Mouse (Mus musculus): ENCODE results near the gene Fam45a. TPM values are rescaled to one million over a fixed set of nuclear protein-coding genes. Genes with fewer than 3 reads are reported as not detected.
A peak's percentile ranks its signal among the peaks of the same experiment; 100 is the strongest.

The Fam45a gene
- total and polyA plus RNA-seq, 2 experiments from 2014 or later = 32.0 to 44.8 TPM

DNA sequence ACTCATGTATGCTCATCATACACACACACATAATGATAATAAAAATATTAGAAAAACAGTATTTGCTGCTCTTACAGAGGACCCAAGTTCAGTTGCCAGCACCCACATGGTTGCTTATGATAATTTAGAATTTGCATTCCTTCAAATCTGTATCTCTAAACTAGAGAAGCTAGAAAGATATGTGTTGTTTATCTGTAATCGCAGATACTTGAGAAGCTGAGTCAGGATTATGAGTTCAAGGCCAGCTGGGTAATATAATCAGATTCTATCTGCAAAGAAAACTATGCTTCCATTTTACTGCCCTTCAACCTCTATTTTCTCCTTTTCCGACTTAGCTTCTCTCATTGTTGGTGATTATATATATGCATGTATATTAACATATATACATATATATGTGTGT lies 14.0 kb upstream of the Fam45a start:
- Histone ChIP-seq H3K4me1 (ENCODE audit: insufficient read depth, low read length) (no peaks in the 10 kb centered on the region), H3K4me2 (ENCODE audit: low read depth, low read length) (no peak overlapping the region), H3K9ac (replicated peaks; ENCODE audit: low read length) (no peak overlapping the region), H3K9me3 (ENCODE audit: low read length) (no peaks in the 10 kb centered on the region), H3K27ac (no peak overlapping the region), H3K4me3 (ENCODE audit: low read length) (no peak overlapping the region), H3K27me3 (ENCODE audit: insufficient read depth, low read length) (no peaks in the 10 kb centered on the region), H3K36me3 (ENCODE audit: insufficient read depth, low read length) (no peaks in the 10 kb centered on the region)
- DNase-seq (ENCODE audit: low spot score) = no peak
- TF ChIP-seq CTCF (IDR thresholded peaks at IDR 0.05; ENCODE audit: low read depth) = no peak
- ATAC-seq = no peak
- WGBS = 91% methylated on average over 2 of the region's 2 CpGs

DNA sequence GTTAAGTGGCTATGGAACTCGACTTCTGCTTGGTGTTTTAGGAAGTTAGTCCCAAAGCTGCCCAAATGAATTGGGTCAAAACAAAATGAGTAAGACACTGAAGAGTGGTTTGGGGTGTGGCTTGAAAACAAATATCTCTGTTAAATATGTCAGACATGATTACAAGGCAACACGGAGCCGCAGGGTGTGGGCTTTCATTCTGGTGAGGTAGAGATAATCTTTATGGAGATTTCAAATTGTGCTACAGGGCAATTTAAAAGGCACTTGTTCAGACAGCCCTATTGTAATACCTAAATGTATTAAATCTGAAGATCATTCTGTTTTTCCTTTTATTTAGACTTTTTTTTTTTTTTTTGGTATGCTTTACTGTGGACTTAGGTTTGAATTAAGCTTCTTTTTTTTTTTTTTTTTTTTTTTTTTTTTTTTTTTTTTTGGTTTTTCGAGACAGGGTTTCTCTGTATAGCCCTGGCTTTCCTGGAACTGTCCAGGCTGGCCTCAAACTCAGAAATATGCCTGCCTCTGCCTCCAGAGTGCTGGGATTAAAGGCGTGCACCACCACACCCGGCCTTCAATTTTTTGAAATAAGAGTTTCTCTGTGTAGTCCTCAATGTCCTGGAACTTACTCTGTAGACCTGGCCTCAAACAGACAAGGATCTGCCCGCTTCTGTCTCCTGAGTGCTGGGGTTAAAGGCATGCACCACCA lies 11.4 kb upstream of the Fam45a start:
- Histone ChIP-seq H3K27ac (no peak overlapping the region), H3K4me2 (ENCODE audit: low read depth, low read length) (no peak overlapping the region), H3K36me3 (ENCODE audit: insufficient read depth, low read length) (no peaks in the 10 kb centered on the region), H3K27me3 (ENCODE audit: insufficient read depth, low read length) (no peaks in the 10 kb centered on the region), H3K4me3 (ENCODE audit: low read length) (no peak overlapping the region), H3K4me1 (ENCODE audit: insufficient read depth, low read length) (no peaks in the 10 kb centered on the region), H3K9me3 (ENCODE audit: low read length) (no peaks in the 10 kb centered on the region), H3K9ac (replicated peaks; ENCODE audit: low read length) (no peak overlapping the region)
- DNase-seq (ENCODE audit: low spot score) = no peak
- TF ChIP-seq CTCF (IDR thresholded peaks at IDR 0.05; ENCODE audit: low read depth) = no peak
- 78% methylated on average over 7 of the region's 7 CpGs for WGBS
- no peak for ATAC-seq

DNA sequence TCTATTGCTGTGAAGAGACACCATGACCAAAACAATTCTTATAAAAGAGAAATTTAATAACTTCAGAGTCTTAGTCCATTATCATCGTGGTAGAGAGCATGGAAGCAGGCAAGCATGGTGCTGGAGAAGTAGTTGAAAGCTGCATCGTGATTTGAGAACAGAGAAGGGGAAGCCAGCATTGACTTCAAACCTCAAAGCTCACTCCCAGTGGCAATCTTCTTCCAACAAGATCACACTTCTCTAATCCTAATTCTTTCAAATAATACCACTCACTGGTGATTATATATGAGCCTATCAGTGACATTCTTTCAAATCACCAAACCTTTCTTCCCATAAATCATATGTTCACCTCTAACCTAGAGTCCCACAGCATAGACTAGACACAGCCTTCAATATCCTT lies 6.5 kb upstream of the Fam45a start:
- no peak for ATAC-seq

DNA sequence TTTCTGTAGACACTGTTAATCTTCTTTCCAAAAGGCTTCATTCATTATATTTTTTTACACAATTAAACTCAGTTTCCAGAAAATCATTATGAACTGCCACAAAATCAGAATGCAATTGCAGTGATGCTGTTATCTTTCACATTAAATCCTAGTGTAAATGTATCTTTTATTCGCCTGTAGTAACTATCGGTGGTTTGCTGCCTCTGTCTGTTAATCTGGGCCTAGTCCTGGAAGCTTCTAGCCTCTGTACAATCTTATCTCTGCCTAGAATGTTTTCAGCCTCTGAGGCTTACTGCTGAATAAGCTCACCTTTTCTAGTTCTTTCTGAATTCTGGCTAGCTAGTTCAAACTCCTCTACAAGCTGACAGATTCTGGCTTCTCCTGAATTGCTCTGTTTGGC lies 1.5 kb upstream of the Fam45a start:
- 95% methylated on average over 2 of the region's 2 CpGs for WGBS
- Histone ChIP-seq H3K27ac (no peak overlapping the region), H3K27me3 (ENCODE audit: insufficient read depth, low read length) (no peaks in the 10 kb centered on the region), H3K4me3 (ENCODE audit: low read length) (no peak overlapping the region), H3K4me1 (ENCODE audit: insufficient read depth, low read length) (peaks cover 4% of the 10 kb centered on the region; the same call in 1 of the 2 replicates), H3K4me2 (ENCODE audit: low read depth, low read length) (no peak overlapping the region), H3K9me3 (ENCODE audit: low read length) (no peaks in the 10 kb centered on the region), H3K36me3 (ENCODE audit: insufficient read depth, low read length) (no peaks in the 10 kb centered on the region), H3K9ac (replicated peaks; ENCODE audit: low read length) (no peak overlapping the region)
- no peak for ATAC-seq
- no peak for TF ChIP-seq CTCF (IDR thresholded peaks at IDR 0.05; ENCODE audit: low read depth)
- no peak for DNase-seq (ENCODE audit: low spot score)

More for the DNA sequence above, 6.5 kb upstream of the Fam45a start:
- no peaks in the 10 kb centered on the region for H3K27me3 ChIP-seq (ENCODE audit: insufficient read depth, low read length)
- H3K36me3 ChIP-seq (ENCODE audit: insufficient read depth, low read length) = no peaks in the 10 kb centered on the region
- no peaks in the 10 kb centered on the region for H3K9me3 ChIP-seq (ENCODE audit: low read length)
- H3K4me3 ChIP-seq (ENCODE audit: low read length) = no peak overlapping the region
- no peaks in the 10 kb centered on the region for H3K4me1 ChIP-seq (ENCODE audit: insufficient read depth, low read length)
- no peak overlapping the region for H3K27ac ChIP-seq
- H3K9ac ChIP-seq (replicated peaks; ENCODE audit: low read length) = no peak overlapping the region
- no peak for DNase-seq (ENCODE audit: low spot score)
- no peak overlapping the region for H3K4me2 ChIP-seq (ENCODE audit: low read depth, low read length)
- TF ChIP-seq CTCF (IDR thresholded peaks at IDR 0.05; ENCODE audit: low read depth) = no peak
- WGBS = 65% methylated on average over 2 of the region's 2 CpGs

DNA sequence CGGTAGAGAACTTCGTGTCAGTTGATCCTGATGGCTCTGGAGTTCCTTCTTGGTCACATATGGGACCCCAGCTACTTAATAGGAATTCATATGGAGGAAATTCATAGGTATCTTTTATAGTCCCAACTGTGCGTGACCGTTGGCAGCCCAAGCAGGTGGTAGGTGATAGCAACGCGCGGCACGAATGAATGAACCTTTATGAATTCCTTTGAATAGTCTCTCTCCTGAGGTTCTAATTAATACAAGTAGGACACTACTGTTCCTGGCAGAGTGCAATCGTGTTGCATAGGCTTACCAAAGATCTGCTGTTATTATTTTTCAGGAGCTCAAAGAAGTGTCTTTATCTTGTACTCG lies 628 bp downstream of the Fam45a start:
- no peak for TF ChIP-seq CTCF (IDR thresholded peaks at IDR 0.05; ENCODE audit: low read depth)
- DNase-seq (ENCODE audit: low spot score) (peak; percentile 17), ATAC-seq (no peak; the same call in 1 of the 2 replicates)
- Histone ChIP-seq H3K36me3 (ENCODE audit: insufficient read depth, low read length) (peaks cover 3% of the 10 kb centered on the region; the same call in 1 of the 2 replicates), H3K4me3 (ENCODE audit: low read length) (peak overlapping the region; percentile 78), H3K9ac (replicated peaks; ENCODE audit: low read length) (peak overlapping the region; percentile 80), H3K4me2 (ENCODE audit: low read depth, low read length) (peak overlapping the region; percentile 87), H3K27ac (peak overlapping the region; percentile 74; the same call in 1 of the 2 replicates), H3K4me1 (ENCODE audit: insufficient read depth, low read length) (peaks cover 4% of the 10 kb centered on the region; the same call in 1 of the 2 replicates), H3K27me3 (ENCODE audit: insufficient read depth, low read length) (no peaks in the 10 kb centered on the region), H3K9me3 (ENCODE audit: low read length) (no peaks in the 10 kb centered on the region)
- 12% methylated on average over 10 of the region's 10 CpGs for WGBS

DNA sequence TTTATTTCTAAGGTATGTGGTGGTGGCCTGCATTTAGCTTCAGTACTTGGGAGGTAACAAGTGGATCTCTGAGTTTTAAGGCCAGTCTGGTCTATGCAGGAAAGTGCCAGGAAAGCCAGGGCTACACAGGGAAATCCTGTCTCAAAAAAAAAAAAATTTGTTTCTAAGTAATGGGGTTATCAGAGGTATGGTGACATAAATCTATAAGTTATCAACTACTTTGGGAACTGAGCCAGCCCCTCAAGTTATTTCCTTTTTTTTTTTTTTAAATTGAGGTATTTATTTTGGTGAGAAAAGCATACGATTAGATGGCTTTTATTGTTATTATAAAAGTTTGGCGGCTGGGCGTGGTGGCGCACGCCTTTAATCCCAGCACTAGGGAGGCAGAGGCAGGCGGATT lies 1.7 kb downstream of the Fam45a start:
- no peak overlapping the region for H3K4me2 ChIP-seq (ENCODE audit: low read depth, low read length)
- no peaks in the 10 kb centered on the region for H3K27me3 ChIP-seq (ENCODE audit: insufficient read depth, low read length)
- ATAC-seq (no peak), DNase-seq (ENCODE audit: low spot score) (no peak)
- H3K4me3 ChIP-seq (ENCODE audit: low read length) = no peak overlapping the region
- peaks cover 4% of the 10 kb centered on the region; the same call in 1 of the 2 replicates for H3K4me1 ChIP-seq (ENCODE audit: insufficient read depth, low read length)
- no peak for TF ChIP-seq CTCF (IDR thresholded peaks at IDR 0.05; ENCODE audit: low read depth)
- H3K9ac ChIP-seq (replicated peaks; ENCODE audit: low read length) = no peak overlapping the region
- H3K36me3 ChIP-seq (ENCODE audit: insufficient read depth, low read length) = peaks cover 7% of the 10 kb centered on the region; the same call in 1 of the 2 replicates
- H3K27ac ChIP-seq = no peak overlapping the region
- 97% methylated on average over 6 of the region's 6 CpGs for WGBS
- no peaks in the 10 kb centered on the region for H3K9me3 ChIP-seq (ENCODE audit: low read length)

DNA sequence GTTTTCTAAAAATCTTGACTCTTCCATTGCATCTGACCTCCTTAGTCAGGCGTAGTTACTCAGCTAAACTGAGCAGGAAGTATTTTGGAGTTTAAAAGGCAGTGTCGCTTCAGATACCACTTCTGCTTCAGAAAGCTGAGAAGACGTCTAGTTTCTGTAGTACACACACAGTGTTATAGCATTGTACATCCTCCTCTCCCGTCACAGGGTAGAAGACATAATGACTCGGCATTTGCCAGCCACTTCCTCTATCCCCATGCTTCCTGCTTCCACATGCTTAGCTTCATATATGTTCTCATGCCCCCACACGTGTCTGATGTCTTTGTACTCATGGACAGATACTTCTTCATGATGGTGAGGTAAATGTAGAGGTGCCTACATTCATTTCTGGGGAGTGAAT lies 7.3 kb downstream of the Fam45a start:
- no peaks in the 10 kb centered on the region for H3K27me3 ChIP-seq (ENCODE audit: insufficient read depth, low read length)
- no peak overlapping the region for H3K4me3 ChIP-seq (ENCODE audit: low read length)
- no peak for DNase-seq (ENCODE audit: low spot score)
- no peak overlapping the region for H3K9ac ChIP-seq (replicated peaks; ENCODE audit: low read length)
- ATAC-seq = no peak
- H3K27ac ChIP-seq = no peak overlapping the region
- H3K36me3 ChIP-seq (ENCODE audit: insufficient read depth, low read length) = peaks cover 31% of the 10 kb centered on the region
- H3K4me2 ChIP-seq (ENCODE audit: low read depth, low read length) = no peak overlapping the region
- H3K4me1 ChIP-seq (ENCODE audit: insufficient read depth, low read length) = no peaks in the 10 kb centered on the region
- no peak for TF ChIP-seq CTCF (IDR thresholded peaks at IDR 0.05; ENCODE audit: low read depth)
- 92% methylated on average over 6 of the region's 6 CpGs for WGBS
- H3K9me3 ChIP-seq (ENCODE audit: low read length) = no peaks in the 10 kb centered on the region

Measured in hindbrain, postnatal 0 days (tissue).